Mouse (Mus musculus) liver, embryonic 14.5 days (tissue): ENCODE measurements around the gene Adgrf5. TPM values are rescaled to one million over a fixed set of nuclear protein-coding genes. Genes with fewer than 3 reads are reported as not detected.

Source experiments
- ATAC-seq: fragments of 200-750 bp; cut with Nextera tagmentation; 2 replicates; pipeline ENCODE4 v1.8.0; 2017; ENCODE audit warnings: moderate number of reproducible peaks, mild to moderate bottlenecking, moderate library complexity; ENCODE audit not compliant: insufficient read depth
- DNase-seq, 3 experiments: peaks; one replicate each; pipeline ENCODE4 v3.0.0-alpha.2; 2012 to 2013; ENCODE audit warnings: low read depth in 3 of 3, low spot score in 3 of 3
- H3K27ac ChIP-seq: fragments of 300-500 bp; sonication (generic); 2 replicates; pipeline ENCODE4 v1.5.1; 2014; ENCODE audit warnings: moderate library complexity, mild to moderate bottlenecking, control low read depth, inconsistent platforms
- H3K27me3 ChIP-seq: fragments of 300-500 bp; sonication (generic); 2 replicates; pipeline ENCODE4 v1.6.1; 2014; ENCODE audit warnings: mild to moderate bottlenecking, low read length, moderate library complexity; ENCODE audit not compliant: control insufficient read depth, insufficient read depth
- H3K36me3 ChIP-seq: fragments of 300-500 bp; sonication (generic); replicated peaks from 2 replicates; pipeline ENCODE4 v1.6.1; 2014; ENCODE audit warnings: low read depth; ENCODE audit not compliant: control insufficient read depth, insufficient read depth
- H3K4me1 ChIP-seq, 2 experiments: fragments of 200-500 bp in 1 of 2; fragments of 300-500 bp in 1 of 2; sonication (generic) in 1 of 2; replicated peaks; 2 replicates each; pipeline ENCODE4 v1.6.1; 2012 to 2014; ENCODE audit warnings: antibody characterized with exemption in 1 of 2, inconsistent platforms in 1 of 2, low read length in 1 of 2; ENCODE audit not compliant: control insufficient read depth in 2 of 2, insufficient read depth in 2 of 2
- H3K4me2 ChIP-seq: fragments of 300-500 bp; sonication (generic); 2 replicates; pipeline ENCODE4 v1.6.1; 2014; ENCODE audit warnings: low read depth, mild to moderate bottlenecking, control low read depth, moderate library complexity
- H3K4me3 ChIP-seq, 2 experiments: fragments of 200-500 bp in 1 of 2; fragments of 300-500 bp in 1 of 2; sonication (generic) in 1 of 2; 2 replicates each; pipeline ENCODE4 v1.5.1; 2012 to 2014; ENCODE audit warnings: low read depth in 2 of 2, low read length in 2 of 2, mild to moderate bottlenecking in 2 of 2, control low read depth in 1 of 2, inconsistent platforms in 1 of 2, moderate library complexity in 1 of 2; ENCODE audit not compliant: insufficient read depth in 1 of 2
- H3K9ac ChIP-seq: fragments of 300-500 bp; sonication (generic); replicated peaks from 2 replicates; pipeline ENCODE4 v1.6.1; 2014; ENCODE audit warnings: mild to moderate bottlenecking, control low read depth, moderate library complexity
- H3K9me3 ChIP-seq: fragments of 300-500 bp; sonication (generic); 2 replicates; pipeline ENCODE4 v1.6.1; 2016; ENCODE audit warnings: low read length, mixed read lengths; ENCODE audit not compliant: control insufficient read depth
- CTCF ChIP-seq: IDR thresholded peaks from 2 replicates; pipeline ENCODE4 v1.5.1; 2016; ENCODE audit warnings: antibody characterized with exemption, low read depth, control low read depth
- EP300 ChIP-seq: IDR thresholded peaks from 2 replicates; pipeline ENCODE4 v1.6.1; 2016; ENCODE audit warnings: antibody characterized with exemption, low read depth
- WGBS: fragments of 180-500 bp; shearing (Covaris S2); extraction: QIAGEN DNeasy Blood & Tissue Kit; methylation state at CpG from one replicate; pipeline ENCODE4 v1.1.7; 2014; ENCODE audit not compliant: insufficient replicate concordance; 5-methylcytosine and 5-hydroxymethylcytosine counted together
- polyA plus RNA-seq, 2 experiments: library from polyadenylated mRNA; depleted of rRNA in 1 of 2; stranded (reverse) in 1 of 2; unstranded in 1 of 2; fragments of >200 nt; fragmentation: Nextera tagmentation in 1 of 2; extraction: Ambion mirVana in 1 of 2; gene quantifications; 2 replicates each; pipeline versions ENCODE4 v1.2.1 to v1.2.3; 2012 to 2014

The Adgrf5 gene
- polyA plus RNA-seq, 2 experiments: 1.5 to 2.3 TPM

DNA sequence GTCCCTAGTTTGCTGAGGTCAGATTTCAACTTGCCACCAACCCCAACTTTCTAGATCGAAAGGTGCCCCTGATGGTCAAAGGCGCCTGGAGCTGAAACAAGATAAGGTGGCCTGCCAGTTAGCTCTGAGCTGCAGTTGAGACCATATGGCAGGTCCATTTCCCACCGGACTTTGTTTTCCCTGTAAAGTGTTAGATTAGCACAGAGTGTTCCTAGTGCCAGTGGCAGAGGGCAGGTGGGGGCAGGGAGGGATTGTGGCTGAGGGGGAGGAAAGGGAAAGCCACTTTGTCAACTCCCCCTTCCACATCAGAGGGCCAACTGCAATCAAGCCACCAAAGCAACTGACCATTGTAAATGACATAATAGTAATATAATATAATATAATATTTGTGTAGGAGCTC lies 26.9 kb downstream of the Adgrf5 start:
- Histone ChIP-seq H3K4me2 (no peak overlapping the region), H3K9me3 (no peaks in the 10 kb centered on the region), H3K36me3 (no peaks in the 10 kb centered on the region), H3K4me3 (no peak overlapping the region), H3K4me1 (peaks cover 0 to 5% of the 10 kb centered on the region in 2 experiments; a peak in 2 of 4 replicates), H3K27ac (no peak overlapping the region), H3K27me3 (no peaks in the 10 kb centered on the region), H3K9ac (no peak overlapping the region)
- 25% methylated on average over 3 of the region's 3 CpGs for WGBS
- no peak for ATAC-seq
- DNase-seq: no peak
- TF ChIP-seq EP300: no peak
- TF ChIP-seq CTCF: no peak

DNA sequence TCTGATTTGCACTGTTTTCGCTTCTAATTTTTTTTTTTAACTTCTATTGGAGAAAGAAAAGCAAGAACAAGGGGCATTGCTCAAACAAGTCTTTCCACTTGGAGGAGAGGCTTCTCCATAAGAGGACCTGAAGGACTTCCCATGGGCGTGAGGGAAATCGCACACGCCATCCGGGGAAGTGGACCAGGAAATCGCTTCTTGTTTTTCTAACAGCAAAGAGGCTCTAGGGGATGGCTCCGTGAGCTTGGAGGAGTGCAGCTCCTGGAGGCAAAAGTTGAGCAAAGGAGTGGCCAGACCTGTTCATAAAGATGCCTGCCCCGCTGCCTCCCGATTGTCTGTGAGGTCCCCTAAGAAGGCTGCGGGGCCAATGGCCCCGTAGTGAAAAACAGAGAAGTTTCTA lies 29.0 kb downstream of the Adgrf5 start:
- H3K4me2 ChIP-seq: no peak overlapping the region
- no peak overlapping the region for H3K4me3 ChIP-seq
- no peak for DNase-seq
- no peak for TF ChIP-seq EP300
- TF ChIP-seq CTCF: no peak
- 68% methylated on average over 11 of the region's 11 CpGs for WGBS
- ATAC-seq: no peak
- H3K27ac ChIP-seq: no peak overlapping the region
- H3K4me1 ChIP-seq: peaks cover 0 to 5% of the 10 kb centered on the region in 2 experiments; a peak in 3 of 4 replicates
- H3K9me3 ChIP-seq: no peaks in the 10 kb centered on the region
- no peaks in the 10 kb centered on the region for H3K36me3 ChIP-seq
- H3K9ac ChIP-seq: no peak overlapping the region
- no peaks in the 10 kb centered on the region for H3K27me3 ChIP-seq

DNA sequence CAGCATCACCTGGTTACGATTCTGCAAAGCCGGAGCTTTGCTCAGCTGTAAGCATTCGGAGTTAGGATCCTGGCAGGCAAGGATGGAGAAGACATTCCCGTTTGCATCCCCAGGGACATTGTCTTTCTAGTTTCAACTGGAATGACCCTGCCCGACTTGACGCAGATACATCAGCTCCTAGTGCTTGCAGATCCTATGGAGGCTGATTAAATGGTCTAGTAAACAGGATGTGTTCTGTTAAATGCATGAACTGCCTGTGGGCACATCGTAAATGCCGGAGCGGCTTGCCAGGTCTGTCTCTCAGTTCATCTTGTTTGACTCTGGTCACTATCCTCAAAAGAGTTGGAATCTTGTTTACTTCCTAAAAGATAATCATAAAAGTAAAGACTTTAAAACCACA lies 31.9 kb downstream of the Adgrf5 start:
- WGBS: 73% methylated on average over 9 of the region's 9 CpGs
- Histone ChIP-seq H3K4me2 (no peak overlapping the region), H3K4me1 (peaks cover 18 to 24% of the 10 kb centered on the region in 2 experiments), H3K36me3 (no peaks in the 10 kb centered on the region), H3K4me3 (no peak overlapping the region), H3K9ac (no peak overlapping the region), H3K9me3 (no peaks in the 10 kb centered on the region), H3K27me3 (no peaks in the 10 kb centered on the region), H3K27ac (no peak overlapping the region)
- TF ChIP-seq CTCF: no peak
- ATAC-seq (no peak), DNase-seq (no peak)

DNA sequence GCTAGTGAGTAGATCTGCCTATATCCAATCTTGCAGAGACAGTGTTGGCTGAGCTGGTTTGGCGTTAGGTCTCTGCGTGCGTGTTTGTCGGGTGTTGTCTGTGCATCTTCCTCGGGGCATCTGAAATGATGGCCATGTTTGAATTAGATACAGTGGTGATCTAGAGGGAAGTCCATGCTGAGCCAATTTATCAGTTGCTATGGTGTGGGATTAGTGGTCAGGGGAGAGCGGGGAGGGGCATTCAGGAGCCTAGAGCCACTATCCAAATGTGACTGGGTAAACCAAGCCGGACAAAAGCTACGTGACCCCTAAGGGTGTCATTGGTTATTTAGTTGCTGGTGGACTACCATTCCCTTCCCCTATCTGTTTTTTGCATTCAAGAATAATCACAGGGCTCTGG lies 33.4 kb downstream of the Adgrf5 start:
- H3K4me1 ChIP-seq: peaks cover 18 to 25% of the 10 kb centered on the region in 2 experiments
- 75% methylated on average over 8 of the region's 8 CpGs for WGBS
- H3K36me3 ChIP-seq: no peaks in the 10 kb centered on the region
- TF ChIP-seq EP300 (no peak), CTCF (no peak)
- H3K27me3 ChIP-seq: no peaks in the 10 kb centered on the region
- H3K27ac ChIP-seq: no peak overlapping the region
- DNase-seq: no peak
- H3K4me2 ChIP-seq: no peak overlapping the region
- H3K4me3 ChIP-seq: no peak overlapping the region
- no peaks in the 10 kb centered on the region for H3K9me3 ChIP-seq
- no peak for ATAC-seq
- no peak overlapping the region for H3K9ac ChIP-seq

DNA sequence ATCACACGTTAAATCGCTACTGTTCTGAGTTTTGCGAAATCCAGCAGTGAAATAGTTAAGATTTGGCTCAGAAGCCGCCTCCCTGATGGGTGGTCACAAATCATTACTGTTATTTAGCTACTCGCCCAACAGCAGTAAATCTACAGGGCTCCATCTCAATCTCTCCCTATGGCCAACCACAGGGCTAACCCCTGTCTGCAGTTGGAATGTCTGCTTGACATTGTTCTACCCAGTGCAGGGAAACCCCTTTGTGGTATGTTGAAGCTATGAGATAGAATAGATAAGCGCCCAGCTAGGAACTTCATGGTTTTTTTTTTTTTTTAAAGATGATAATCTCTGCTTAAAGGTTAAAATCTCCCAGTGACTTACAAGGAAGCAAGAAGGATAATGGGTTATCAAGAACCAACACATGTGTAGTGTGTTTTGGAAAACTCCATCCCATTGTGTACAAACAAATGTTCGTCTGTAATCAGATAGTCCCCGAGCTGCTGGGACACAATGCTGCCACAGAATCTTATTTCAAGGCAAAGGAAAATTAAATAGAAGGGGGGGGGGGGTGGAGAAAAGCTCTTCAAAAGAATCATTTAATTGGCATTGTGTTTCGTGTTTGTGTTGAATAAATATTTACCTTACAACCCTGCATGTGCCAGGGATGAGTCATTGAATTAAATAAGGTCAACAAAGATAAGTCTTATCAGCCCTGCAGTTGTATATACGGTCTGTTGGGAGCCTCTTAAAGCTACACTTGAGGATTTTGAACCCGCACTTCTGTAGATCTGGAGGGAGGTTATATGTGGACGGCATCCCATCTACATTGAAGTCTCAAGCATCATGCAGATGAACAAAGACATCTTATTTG lies 35.4 kb downstream of the Adgrf5 start:
- TF ChIP-seq EP300: peak; percentile 88
- TF ChIP-seq CTCF: no peak
- H3K9me3 ChIP-seq: no peaks in the 10 kb centered on the region
- ATAC-seq (peak; percentile 86), DNase-seq (peak; percentile 41 to 57 (median 56))
- no peak overlapping the region for H3K9ac ChIP-seq
- H3K36me3 ChIP-seq: no peaks in the 10 kb centered on the region
- no peak overlapping the region for H3K4me3 ChIP-seq
- H3K4me2 ChIP-seq: peak overlapping the region; percentile 52
- H3K4me1 ChIP-seq: peaks cover 18 to 25% of the 10 kb centered on the region in 2 experiments
- H3K27ac ChIP-seq: no peak overlapping the region
- 20% methylated on average over 12 of the region's 12 CpGs for WGBS
- H3K27me3 ChIP-seq: no peaks in the 10 kb centered on the region
